Mouse (Mus musculus) CH12.LX (cell line): ENCODE measurements around the gene Myl4. TPM values are rescaled to one million over a fixed set of nuclear protein-coding genes. Genes with fewer than 3 reads are reported as not detected.
A peak's percentile ranks its signal among the peaks of the same experiment; 100 is the strongest.

Experiments used
- DNase-seq: peaks from one replicate; pipeline ENCODE4 v3.0.0-alpha.2; 2013; ENCODE audit errors: extremely low read depth
- H3K27ac ChIP-seq: 2 replicates; pipeline ENCODE4 v1.5.1; 2012; ENCODE audit warnings: low read depth, mild to moderate bottlenecking, control low read depth, moderate library complexity; ENCODE audit not compliant: insufficient read depth
- H3K27me3 ChIP-seq: replicated peaks from 2 replicates; pipeline ENCODE3; 2012; ENCODE audit warnings: inconsistent platforms
- H3K36me3 ChIP-seq, 2 experiments: replicated peaks in 1 of 2; 2 replicates each; pipeline versions ENCODE3 to v1.6.1; 2012; ENCODE audit warnings: inconsistent platforms in 1 of 2, low read length in 1 of 2, mild to moderate bottlenecking in 1 of 2, mixed read lengths in 1 of 2, moderate library complexity in 1 of 2; ENCODE audit not compliant: control insufficient read depth in 1 of 2, insufficient read depth in 1 of 2
- H3K4me1 ChIP-seq, 2 experiments: 2 replicates each; pipeline ENCODE4 v1.6.1; 2012; ENCODE audit warnings: inconsistent platforms in 1 of 2, moderate library complexity in 1 of 2; ENCODE audit not compliant: insufficient read depth in 2 of 2, control insufficient read depth in 1 of 2
- H3K4me2 ChIP-seq: 2 replicates; pipeline ENCODE4 v1.6.1; 2012; ENCODE audit warnings: low read depth, mild to moderate bottlenecking, control low read depth; ENCODE audit not compliant: poor library complexity, insufficient read depth, severe bottlenecking
- H3K4me3 ChIP-seq, 3 experiments: fragments of 150-350 bp in 1 of 3; sonication (generic) in 1 of 3; replicated peaks in 1 of 3; 2 replicates each; pipeline versions ENCODE3 to v1.5.1; 2011 to 2012; ENCODE audit warnings: low read depth in 2 of 3, low read length in 2 of 3, mild to moderate bottlenecking in 2 of 3, moderate library complexity in 2 of 3, control low read depth in 1 of 3, improper control_type of control experiment in 1 of 3, inconsistent platforms in 1 of 3, mixed read lengths in 1 of 3; ENCODE audit not compliant: poor library complexity in 1 of 3
- H3K79me2 ChIP-seq: replicated peaks from 2 replicates; pipeline ENCODE4 v1.6.1; 2012; ENCODE audit warnings: mild to moderate bottlenecking, moderate library complexity; ENCODE audit not compliant: control insufficient read depth, poor library complexity, insufficient read depth, severe bottlenecking; ENCODE audit errors: extremely low read depth
- H3K9ac ChIP-seq: 2 replicates; pipeline ENCODE4 v1.6.1; 2012; ENCODE audit warnings: low read depth, mild to moderate bottlenecking, control low read depth, moderate library complexity; ENCODE audit not compliant: insufficient read depth
- H3K9me3 ChIP-seq: replicated peaks from 2 replicates; pipeline ENCODE3; 2012; ENCODE audit warnings: low read length, inconsistent platforms, mixed read lengths
- BHLHE40 ChIP-seq: IDR thresholded peaks from 2 replicates; pipeline ENCODE4 v1.6.1; 2011; ENCODE audit warnings: mild to moderate bottlenecking, low read depth, low read length, improper control_type of control experiment
- CHD1 ChIP-seq: IDR thresholded peaks from 2 replicates; pipeline ENCODE4 v1.6.1; 2012; ENCODE audit warnings: low read depth, low read length, improper control_type of control experiment, inconsistent platforms
- CHD2 ChIP-seq: IDR thresholded peaks from 2 replicates; pipeline ENCODE4 v1.6.1; 2011; ENCODE audit warnings: low read length, improper control_type of control experiment
- CTCF ChIP-seq, 2 experiments: IDR thresholded peaks in 1 of 2; conservative IDR thresholded peaks in 1 of 2; 2 replicates each; pipeline ENCODE4 v1.5.1; 2011 to 2012; ENCODE audit warnings: low read depth in 2 of 2, low read length in 2 of 2, improper control_type of control experiment in 1 of 2, inconsistent platforms in 1 of 2, mild to moderate bottlenecking in 1 of 2, moderate library complexity in 1 of 2
- E2F4 ChIP-seq: IDR thresholded peaks from 2 replicates; pipeline ENCODE4 v1.6.1; 2011; ENCODE audit warnings: low read depth, low read length, improper control_type of control experiment; ENCODE audit not compliant: insufficient replicate concordance
- ELF1 ChIP-seq: IDR thresholded peaks from 2 replicates; pipeline ENCODE4 v1.6.1; 2014; ENCODE audit warnings: low read depth, mild to moderate bottlenecking, inconsistent platforms, low read length, improper control_type of control experiment
- EP300 ChIP-seq: IDR thresholded peaks from 2 replicates; pipeline ENCODE4 v1.6.1; 2011; ENCODE audit warnings: low read length, improper control_type of control experiment
- ETS1 ChIP-seq: conservative IDR thresholded peaks from 2 replicates; pipeline ENCODE4 v1.6.1; 2012; ENCODE audit warnings: low read depth, mild to moderate bottlenecking, inconsistent platforms, low read length, improper control_type of control experiment, moderate library complexity
- HCFC1 ChIP-seq: IDR thresholded peaks from 2 replicates; pipeline ENCODE4 v1.6.1; 2012; ENCODE audit warnings: low read depth, mild to moderate bottlenecking, inconsistent platforms, low read length, improper control_type of control experiment
- IRF4 ChIP-seq: IDR thresholded peaks from 2 replicates; pipeline ENCODE4 v1.6.1; 2014; ENCODE audit warnings: low read depth, mild to moderate bottlenecking, inconsistent platforms, low read length, improper control_type of control experiment
- JUN ChIP-seq: IDR thresholded peaks from 2 replicates; pipeline ENCODE4 v1.6.1; 2011; ENCODE audit warnings: low read depth, mild to moderate bottlenecking, low read length, improper control_type of control experiment, moderate library complexity; ENCODE audit not compliant: insufficient read depth
- JUND ChIP-seq: conservative IDR thresholded peaks from 2 replicates; pipeline ENCODE4 v1.6.1; 2011; ENCODE audit warnings: low read depth, low read length, improper control_type of control experiment
- KAT2A ChIP-seq: IDR thresholded peaks from 2 replicates; pipeline ENCODE4 v1.6.1; 2012; ENCODE audit warnings: low read length, improper control_type of control experiment, inconsistent platforms; ENCODE audit not compliant: insufficient replicate concordance
- MAFK ChIP-seq: IDR thresholded peaks from 2 replicates; pipeline ENCODE4 v1.6.1; 2011; ENCODE audit warnings: low read length, improper control_type of control experiment; ENCODE audit not compliant: insufficient replicate concordance
- MAX ChIP-seq: IDR thresholded peaks from 2 replicates; pipeline ENCODE4 v1.6.1; 2011; ENCODE audit warnings: low read length, improper control_type of control experiment
- MAZ ChIP-seq: IDR thresholded peaks from 2 replicates; pipeline ENCODE4 v1.6.1; 2012; ENCODE audit warnings: low read depth, mild to moderate bottlenecking, inconsistent platforms, low read length, improper control_type of control experiment, moderate library complexity
- MEF2A ChIP-seq: IDR thresholded peaks from 2 replicates; pipeline ENCODE4 v1.6.1; 2014; ENCODE audit warnings: low read depth, mild to moderate bottlenecking, inconsistent platforms, low read length, improper control_type of control experiment, borderline replicate concordance
- MXI1 ChIP-seq: IDR thresholded peaks from 2 replicates; pipeline ENCODE4 v1.6.1; 2011; ENCODE audit warnings: mild to moderate bottlenecking, low read depth, low read length, improper control_type of control experiment
- MYC ChIP-seq: IDR thresholded peaks from 2 replicates; pipeline ENCODE4 v1.6.1; 2011; ENCODE audit warnings: low read depth, mild to moderate bottlenecking, improper control_type of control experiment, low read length
- NELFE ChIP-seq: IDR thresholded peaks from 2 replicates; pipeline ENCODE4 v1.6.1; 2011; ENCODE audit warnings: low read depth, low read length, improper control_type of control experiment
- NRF1 ChIP-seq: IDR thresholded peaks from 2 replicates; pipeline ENCODE4 v1.6.1; 2014; ENCODE audit warnings: low read depth, mild to moderate bottlenecking, inconsistent platforms, low read length, improper control_type of control experiment, moderate library complexity
- PAX5 ChIP-seq: IDR thresholded peaks from 2 replicates; pipeline ENCODE4 v1.6.1; 2012; ENCODE audit warnings: low read length, inconsistent platforms, mixed read lengths
- POLR2A ChIP-seq: IDR thresholded peaks from 2 replicates; pipeline ENCODE4 v1.6.1; 2011; ENCODE audit warnings: low read depth, mild to moderate bottlenecking, improper control_type of control experiment, low read length
- POLR2AphosphoS2 ChIP-seq: IDR thresholded peaks from 2 replicates; pipeline ENCODE4 v1.6.1; 2011; ENCODE audit warnings: low read depth, low read length, improper control_type of control experiment
- RAD21 ChIP-seq: IDR thresholded peaks from 2 replicates; pipeline ENCODE4 v1.6.1; 2011; ENCODE audit warnings: low read depth, mild to moderate bottlenecking, low read length, improper control_type of control experiment, moderate library complexity
- RCOR1 ChIP-seq: conservative IDR thresholded peaks from 2 replicates; pipeline ENCODE4 v1.6.1; 2012; ENCODE audit warnings: low read depth, mild to moderate bottlenecking, inconsistent platforms, low read length, improper control_type of control experiment
- SIN3A ChIP-seq: IDR thresholded peaks from 2 replicates; pipeline ENCODE4 v1.6.1; 2012; ENCODE audit warnings: low read length, improper control_type of control experiment, inconsistent platforms
- SMC3 ChIP-seq: IDR thresholded peaks from 2 replicates; pipeline ENCODE4 v1.6.1; 2011; ENCODE audit warnings: low read depth, low read length, improper control_type of control experiment
- TBP ChIP-seq: conservative IDR thresholded peaks from 2 replicates; pipeline ENCODE4 v1.6.1; 2011; ENCODE audit warnings: low read depth, low read length, improper control_type of control experiment
- TCF12 ChIP-seq: IDR thresholded peaks from 2 replicates; pipeline ENCODE4 v1.6.1; 2014; ENCODE audit warnings: low read depth, mild to moderate bottlenecking, inconsistent platforms, low read length, improper control_type of control experiment
- UBTF ChIP-seq: IDR thresholded peaks from 2 replicates; pipeline ENCODE4 v1.6.1; 2012; ENCODE audit warnings: low read depth, mild to moderate bottlenecking, inconsistent platforms, low read length, improper control_type of control experiment, moderate library complexity
- USF1 ChIP-seq: IDR thresholded peaks from 2 replicates; pipeline ENCODE4 v1.6.1; 2014; ENCODE audit warnings: low read depth, mild to moderate bottlenecking, inconsistent platforms, low read length, improper control_type of control experiment
- USF2 ChIP-seq: conservative IDR thresholded peaks from 2 replicates; pipeline ENCODE4 v1.6.1; 2011; ENCODE audit warnings: low read depth, low read length, improper control_type of control experiment
- ZC3H11A ChIP-seq: IDR thresholded peaks from 2 replicates; pipeline ENCODE4 v1.6.1; 2012; ENCODE audit warnings: low read depth, mild to moderate bottlenecking, inconsistent platforms, low read length, improper control_type of control experiment
- ZKSCAN1 ChIP-seq: IDR thresholded peaks from 2 replicates; pipeline ENCODE4 v1.6.1; 2012; ENCODE audit warnings: low read depth, inconsistent platforms, low read length, improper control_type of control experiment, borderline replicate concordance
- ZMIZ1 ChIP-seq: IDR thresholded peaks from 2 replicates; pipeline ENCODE4 v1.6.1; 2012; ENCODE audit warnings: low read depth, mild to moderate bottlenecking, inconsistent platforms, low read length, improper control_type of control experiment
- ZNF384 ChIP-seq: IDR thresholded peaks from 2 replicates; pipeline ENCODE4 v1.6.1; 2012; ENCODE audit warnings: low read depth, low read length, improper control_type of control experiment, inconsistent platforms
- dilution Hi-C: fragments of 300-500 bp; cut with MboI; formaldehyde crosslinking; loops from 2 replicates; pipeline ENCODE4 v1.14.3; 2020; ENCODE audit warnings: low sequenced_read_pairs; ENCODE audit not compliant: extremely low pct_unique_long_range_greater_than_20kb, extremely low pct_ligation_motif_present
- in situ Hi-C: fragments of 300-500 bp; cut with MboI; formaldehyde crosslinking; loops from 3 replicates; pipeline ENCODE4 v1.14.3; 2019; ENCODE audit warnings: low sequenced_read_pairs, low pct_ligation_motif_present, low pct_unique_long_range_greater_than_20kb, mixed read lengths
- polyA plus RNA-seq: library from polyadenylated mRNA; unstranded; fragments of >175 nt; gene quantifications from 2 replicates; pipeline ENCODE4 v1.2.1, GENCODE M21; 2012; ENCODE audit warnings: low read depth; ENCODE audit not compliant: insufficient read length
- total RNA-seq, 2 experiments: library from RNA; depleted of rRNA; stranded (reverse); fragments of 300-350 nt in 1 of 2; fragments of >200 nt in 1 of 2; gene quantifications; 2 replicates each; pipeline ENCODE4 v1.2.3; 2012 to 2014

Myl4 gene
- total and polyA plus RNA-seq, 3 experiments: 39.4 to 83.0 (median 55.9) TPM

- peak overlapping the region; percentile 59 for H3K27ac ChIP-seq
- peaks cover 0 to 22% of the 10 kb centered on the region in 2 experiments for H3K36me3 ChIP-seq
- H3K4me2 ChIP-seq: peak overlapping the region; percentile 94
- peak; percentile 84 for DNase-seq
- in situ Hi-C loops: loop anchor here (10.0 to 25.0 kb wide), 3 partner anchors 67 to 543 kb away; partner anchors contain the start of gene Mettl2
- dilution Hi-C loops: no loop called here
- H3K9ac ChIP-seq: peak overlapping the region; percentile 87
- H3K4me3 ChIP-seq: peak overlapping the region; percentile 49 to 54 (median 50)
- H3K79me2 ChIP-seq: no peaks in the 10 kb centered on the region
- peaks cover 7% of the 10 kb centered on the region for H3K9me3 ChIP-seq
- H3K27me3 ChIP-seq: no peaks in the 10 kb centered on the region
- H3K4me1 ChIP-seq: peaks cover 11 to 57% of the 10 kb centered on the region in 2 experiments
- TF ChIP-seq ZNF384 (peak; percentile 88), CHD1 (peak; percentile 94), HCFC1 (peak; percentile 40), MXI1 (peak; percentile 81), USF1 (no peak), NRF1 (no peak), JUN (no peak), RAD21 (no peak), ZC3H11A (no peak), POLR2AphosphoS2 (peak; percentile 76; the same call in 1 of the 2 replicates), KAT2A (no peak), TCF12 (peak; percentile 52; the same call in 1 of the 2 replicates), CTCF (conservative IDR thresholded peaks at IDR 0.05 in 1 of 2, IDR thresholded peaks at IDR 0.05 in 1 of 2; ENCODE audit: low read depth in 2 of 2, low read length in 2 of 2) (no peak), USF2 (no peak), PAX5 (no peak), ELF1 (peak; percentile 54; the same call in 1 of the 2 replicates), CHD2 (no peak), SMC3 (no peak), RCOR1 (0 out of 2 replicates have a peak, but pooled peaks have one; percentile 64), MYC (peak; percentile 57), ZMIZ1 (no peak; the same call in none of the 2 replicates), UBTF (0 out of 2 replicates have a peak, but pooled peaks have one; percentile 72), SIN3A (peak; percentile 85), MEF2A (no peak; the same call in 1 of the 2 replicates), MAX (peak; percentile 37; the same call in 1 of the 2 replicates), IRF4 (peak; percentile 74), ZKSCAN1 (no peak), TBP (peak; percentile 93), JUND (no peak), NELFE (peak; percentile 60; the same call in 1 of the 2 replicates), E2F4 (peak; percentile 12; the same call in 1 of the 2 replicates), EP300 (peak; percentile 70), ETS1 (peak; percentile 55), POLR2A (peak; percentile 63), MAZ (0 out of 2 replicates have a peak, but pooled peaks have one; percentile 34), MAFK (no peak), BHLHE40 (peak; percentile 42; the same call in 1 of the 2 replicates)
These were observed 31.2 kb downstream of the Myl4 start for GRCm38 (mm10) chr11:104581446-104582307.
